Mouse (Mus musculus) cerebellum, adult 8-10 months (tissue): ENCODE measurements at regions not wholly inside any gene's neighbourhood (a gene's known extent, or its start where the extent isn't known, plus 50 kb on each side); places are given as distances from the start of the nearest gene placed in this dataset.

Source experiments
- DNase-seq: peaks from one replicate; pipeline ENCODE4 v3.0.0; 2022

DNA sequence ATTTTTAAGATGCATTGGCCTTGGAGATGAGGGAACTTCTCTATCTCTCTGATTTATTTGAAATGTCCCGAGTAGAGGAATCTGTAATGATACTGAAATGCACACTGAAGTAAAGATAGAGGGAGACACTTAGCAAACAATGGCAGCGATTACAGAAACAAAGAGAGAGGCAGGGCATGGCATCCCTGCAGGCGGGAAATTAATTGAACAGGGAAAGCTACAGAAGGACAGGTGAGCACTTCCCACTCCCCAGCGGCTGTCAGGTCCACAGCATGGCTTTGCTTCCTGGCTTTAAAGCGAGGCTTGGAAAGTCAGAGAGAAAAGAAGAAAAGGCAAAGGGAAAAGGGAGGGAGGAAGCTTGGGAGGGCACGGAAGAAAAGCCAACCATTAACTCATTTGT is 125.3 kb upstream of the Cnr1 start:
- peak; percentile 49 for DNase-seq

DNA sequence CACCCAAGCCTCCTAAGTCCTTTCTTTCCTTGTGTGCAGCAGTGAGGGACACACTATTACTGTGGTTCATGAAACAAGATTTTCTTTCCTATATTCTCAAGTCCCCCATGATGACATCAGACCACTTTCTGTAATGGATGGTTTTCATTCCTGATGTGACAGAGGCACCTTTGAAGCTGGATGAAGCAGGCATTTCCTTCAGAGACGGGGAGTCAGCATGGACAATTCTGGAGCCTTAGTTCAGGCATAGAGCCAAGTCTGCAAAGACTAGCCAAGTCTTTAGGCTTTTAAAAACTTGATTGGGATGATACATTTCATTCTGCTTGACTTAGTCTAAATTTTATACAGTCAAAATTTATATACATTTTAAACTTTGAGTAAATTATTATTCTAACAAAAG is 124.6 kb upstream of the Cnr1 start:
- DNase-seq: peak; percentile 34

DNA sequence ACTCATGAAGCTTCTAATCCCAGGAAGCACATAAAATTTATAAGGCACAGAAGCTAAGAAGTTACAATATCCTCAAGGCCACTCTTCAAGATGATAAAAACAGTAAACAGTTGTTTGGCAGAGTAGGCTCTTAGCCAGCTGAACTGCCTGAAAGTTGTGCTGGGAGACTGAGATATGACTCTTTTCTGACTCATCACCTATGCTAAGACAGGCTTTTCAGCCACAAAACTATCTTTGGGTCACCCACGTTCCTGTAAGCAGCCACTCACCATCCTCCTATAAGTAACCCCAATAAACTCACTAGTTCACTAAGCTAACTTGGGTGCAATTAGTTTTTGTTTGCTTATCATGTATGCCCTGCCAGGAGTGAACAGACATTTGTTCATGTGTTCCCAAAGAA is 112.1 kb upstream of the Cnr1 start:
- no peak for DNase-seq

DNA sequence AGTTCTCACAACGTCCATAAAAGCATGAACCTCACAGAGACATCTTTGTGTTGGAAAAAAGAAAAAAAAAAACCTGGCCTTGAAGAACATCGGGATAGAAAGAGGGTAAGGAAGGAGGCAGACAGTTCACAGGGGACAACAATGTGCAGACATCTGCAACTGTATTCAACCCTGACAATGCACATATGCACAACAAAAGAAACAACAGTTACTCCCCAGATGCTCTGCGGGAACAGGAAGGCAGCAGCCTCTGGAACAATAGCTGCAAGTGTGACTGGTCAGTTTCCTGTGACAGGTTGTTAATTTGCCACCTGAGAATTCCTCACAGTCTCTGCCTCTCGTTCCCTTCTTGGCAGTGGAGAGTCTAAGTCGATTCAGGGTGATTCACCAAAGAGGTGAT is 100.5 kb upstream of the Cnr1 start:
- no peak for DNase-seq

DNA sequence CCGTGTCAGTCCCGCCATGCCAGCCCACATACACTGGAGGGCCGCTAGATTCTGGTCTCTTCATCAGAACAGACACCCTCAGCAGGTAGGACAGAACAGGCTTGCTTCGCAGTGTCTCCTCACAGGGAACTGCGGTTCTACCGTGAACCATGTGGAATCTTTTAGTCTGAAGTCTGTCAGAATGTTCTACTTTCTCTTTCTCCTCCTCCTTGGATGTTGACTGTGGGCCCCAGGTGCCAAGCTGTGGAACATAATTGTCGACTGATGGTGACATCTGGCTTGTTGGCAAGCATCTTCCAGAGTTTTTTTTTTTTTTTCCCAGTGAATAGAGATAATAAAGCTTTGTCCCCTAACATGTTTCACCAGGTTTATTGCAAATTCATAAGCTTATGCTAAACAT is 91.3 kb upstream of the Cnr1 start:
- no peak for DNase-seq

DNA sequence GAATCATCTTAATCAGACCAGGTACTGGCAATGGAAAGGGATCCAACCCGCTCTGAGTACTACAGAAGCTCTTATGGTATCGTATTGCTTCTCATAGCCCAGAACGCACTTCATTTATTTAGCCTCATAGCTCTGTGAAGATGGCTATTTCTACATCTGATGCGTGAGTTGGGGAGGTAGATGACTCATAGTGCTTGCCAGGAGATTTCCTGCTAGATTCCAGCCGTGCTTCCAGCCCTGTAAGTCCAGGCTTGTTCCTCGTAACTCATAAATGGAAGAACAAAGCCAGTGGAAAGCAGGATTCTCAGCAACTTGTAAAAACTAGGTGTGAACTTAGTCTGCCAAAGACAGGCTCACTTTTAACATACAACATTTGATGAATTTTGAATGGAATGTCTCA is 86.0 kb upstream of the Cnr1 start:
- DNase-seq: no peak

DNA sequence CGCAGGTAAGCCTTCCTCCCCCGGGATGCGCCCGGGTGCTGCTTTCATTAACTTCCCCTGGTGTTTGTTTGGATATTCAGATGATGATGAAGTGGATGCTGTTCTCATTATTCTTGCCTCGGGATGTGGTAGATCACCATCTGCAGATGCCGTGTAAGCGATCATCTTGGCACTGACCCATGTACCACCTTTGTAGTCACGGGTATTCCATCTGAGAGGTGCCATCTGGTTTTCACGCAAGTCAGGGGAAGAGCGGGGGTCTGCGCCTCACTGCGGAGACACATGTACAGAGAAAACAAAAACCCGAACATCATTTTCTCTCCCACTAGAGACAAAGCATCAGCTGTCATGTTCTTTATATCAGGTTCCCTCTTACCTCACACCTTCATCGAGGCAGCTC is 84.3 kb upstream of the Cnr1 start:
- no peak for DNase-seq

DNA sequence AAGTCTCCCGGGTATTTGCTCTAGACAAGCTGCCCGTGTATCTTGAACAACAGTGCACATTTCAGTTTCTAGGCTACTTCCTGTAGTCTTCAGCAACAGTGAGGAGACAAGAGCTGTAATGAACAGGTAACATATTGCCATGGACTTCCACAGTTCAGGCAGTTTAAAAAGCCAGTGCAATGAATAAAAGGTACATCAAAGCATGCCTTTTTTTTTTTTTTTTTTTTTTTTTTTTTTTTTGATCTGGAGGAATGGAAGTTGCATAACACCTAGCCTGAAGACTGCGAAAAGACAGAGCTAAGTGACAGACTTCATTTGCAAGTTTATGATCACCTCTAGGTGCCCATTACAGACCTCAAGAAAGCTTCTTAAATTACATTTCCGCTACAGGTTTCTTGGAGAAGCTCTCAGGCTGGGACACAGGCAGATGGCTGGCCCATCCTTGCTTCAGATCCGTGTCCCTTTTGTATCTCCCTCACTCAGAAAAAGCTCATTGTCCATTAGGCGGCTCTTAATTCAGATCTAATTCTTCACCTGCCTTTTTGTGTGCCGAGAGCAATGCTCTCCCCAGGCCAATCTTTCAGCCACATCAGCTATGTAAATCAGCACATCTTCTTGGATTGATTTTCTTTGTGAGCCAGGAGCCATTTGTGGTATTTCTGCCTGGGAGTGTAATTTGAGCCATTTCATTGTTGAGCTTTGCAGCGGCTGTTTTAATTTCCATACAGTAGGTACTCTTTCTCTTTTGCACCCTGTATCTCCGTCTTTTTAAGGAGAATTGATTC is 78.6 kb upstream of the Cnr1 start:
- no peak for DNase-seq

DNA sequence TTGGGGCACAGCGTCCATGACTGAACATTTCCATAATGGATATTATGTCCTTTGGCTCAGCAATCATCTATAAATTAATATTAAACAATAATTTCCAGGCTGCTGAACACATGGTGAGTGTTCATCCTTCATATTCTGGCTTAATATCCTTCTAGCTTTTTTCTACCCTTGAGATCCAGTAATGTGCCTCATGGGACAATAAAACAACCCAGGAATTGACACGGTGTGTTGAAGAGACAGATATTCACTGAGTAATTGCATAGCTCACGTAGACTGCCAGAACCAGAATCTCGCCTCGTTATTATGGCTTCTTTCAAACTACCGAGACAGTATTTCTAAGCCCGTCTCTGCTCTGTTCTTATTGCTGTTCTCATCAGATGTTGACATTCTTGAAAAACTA is 74.1 kb upstream of the Cnr1 start:
- DNase-seq: no peak

DNA sequence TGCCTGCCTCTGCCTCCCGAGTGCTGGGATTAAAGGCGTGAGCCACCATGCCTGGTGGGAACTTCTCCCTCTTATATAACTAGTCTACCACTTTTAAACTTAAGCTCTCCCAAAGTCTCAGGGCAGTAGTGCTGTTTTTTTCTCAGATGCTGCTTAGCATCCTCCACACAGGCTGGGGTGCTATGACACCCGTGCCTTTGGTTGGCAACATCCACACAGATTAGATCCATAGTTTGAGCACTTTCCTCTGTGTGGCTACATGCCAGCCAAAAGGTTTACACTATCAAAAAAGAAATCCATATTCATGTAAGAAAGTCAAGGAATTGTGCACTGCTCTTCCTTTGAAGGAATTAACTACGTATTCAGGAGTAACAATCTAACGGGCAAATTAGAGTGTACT is 72.1 kb upstream of the Cnr1 start:
- no peak for DNase-seq

DNA sequence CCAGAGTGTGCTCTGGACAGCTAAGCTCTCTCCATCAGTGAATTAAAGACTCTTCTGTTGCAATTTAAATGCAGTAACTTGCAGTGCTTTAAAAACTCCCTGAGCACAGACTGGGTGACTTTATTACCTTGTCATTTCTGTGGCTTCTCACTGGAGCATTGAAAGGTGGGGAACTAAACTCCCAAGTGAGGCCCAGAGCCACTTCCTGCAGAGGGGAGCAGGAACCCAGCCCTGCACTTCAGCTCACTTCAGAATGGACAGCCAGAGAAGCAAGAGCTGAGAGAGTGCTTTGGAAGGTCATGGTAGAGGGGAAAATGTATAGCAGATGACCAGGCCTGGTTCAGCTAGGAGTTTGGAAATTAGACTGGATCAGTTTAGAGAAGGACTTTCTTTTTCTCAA is 69.3 kb upstream of the Cnr1 start:
- no peak for DNase-seq

DNA sequence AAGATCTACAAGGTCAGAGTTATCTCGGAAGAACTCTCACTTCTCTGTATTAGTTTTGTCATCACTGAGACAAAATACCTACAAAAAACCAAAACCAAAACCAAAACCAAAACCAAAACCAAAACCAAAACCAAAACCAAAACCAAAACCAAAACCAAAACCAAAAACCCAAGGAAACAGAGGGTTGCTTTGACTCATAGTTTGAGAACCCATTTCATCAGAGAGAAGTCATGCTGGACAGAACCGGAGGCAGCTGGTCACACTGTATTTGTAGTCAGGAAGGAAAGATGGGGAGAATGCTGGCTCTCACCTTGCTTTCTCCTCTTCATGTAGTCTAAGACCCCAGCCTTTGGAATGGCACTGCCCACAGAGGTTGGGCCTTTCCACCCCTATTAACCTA is 57.3 kb upstream of the Cnr1 start:
- DNase-seq: no peak

DNA sequence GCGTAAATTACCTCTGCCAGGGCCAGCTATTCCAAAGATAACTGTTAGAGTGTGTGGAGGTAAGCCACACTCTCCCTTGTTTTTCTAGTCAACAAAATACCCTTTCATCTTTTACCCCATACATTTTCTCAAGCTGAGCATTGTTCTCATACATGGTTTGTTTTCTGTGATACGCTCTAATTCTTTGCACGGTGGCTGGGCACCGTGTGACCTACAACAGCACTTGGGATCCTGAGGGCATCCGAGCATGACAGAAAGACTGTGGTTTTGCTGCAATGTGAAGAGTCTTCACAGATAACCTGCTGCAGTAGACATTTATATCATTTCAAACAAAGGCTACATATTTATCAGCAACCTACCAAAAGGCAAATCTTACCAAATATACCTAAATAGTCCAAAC is 55.1 kb upstream of the Cnr1 start:
- DNase-seq: no peak
